Mouse (Mus musculus) CH12.LX (cell line): Measurements from ENCODE around the gene Chtop. TPM values are rescaled to one million over a fixed set of nuclear protein-coding genes. Genes with fewer than 3 reads are reported as not detected.

Source experiments
- DNase-seq: peaks from one replicate; pipeline ENCODE4 v3.0.0-alpha.2; 2013; ENCODE audit errors: extremely low read depth
- H3K27ac ChIP-seq: 2 replicates; pipeline ENCODE4 v1.5.1; 2012; ENCODE audit warnings: low read depth, mild to moderate bottlenecking, control low read depth, moderate library complexity; ENCODE audit not compliant: insufficient read depth
- H3K27me3 ChIP-seq: replicated peaks from 2 replicates; pipeline ENCODE3; 2012; ENCODE audit warnings: inconsistent platforms
- H3K36me3 ChIP-seq, 2 experiments: replicated peaks in 1 of 2; 2 replicates each; pipeline versions ENCODE3 to v1.6.1; 2012; ENCODE audit warnings: inconsistent platforms in 1 of 2, low read length in 1 of 2, mild to moderate bottlenecking in 1 of 2, mixed read lengths in 1 of 2, moderate library complexity in 1 of 2; ENCODE audit not compliant: control insufficient read depth in 1 of 2, insufficient read depth in 1 of 2
- H3K4me1 ChIP-seq, 2 experiments: 2 replicates each; pipeline ENCODE4 v1.6.1; 2012; ENCODE audit warnings: inconsistent platforms in 1 of 2, moderate library complexity in 1 of 2; ENCODE audit not compliant: insufficient read depth in 2 of 2, control insufficient read depth in 1 of 2
- H3K4me2 ChIP-seq: 2 replicates; pipeline ENCODE4 v1.6.1; 2012; ENCODE audit warnings: low read depth, mild to moderate bottlenecking, control low read depth; ENCODE audit not compliant: poor library complexity, insufficient read depth, severe bottlenecking
- H3K4me3 ChIP-seq, 3 experiments: fragments of 150-350 bp in 1 of 3; sonication (generic) in 1 of 3; replicated peaks in 1 of 3; 2 replicates each; pipeline versions ENCODE3 to v1.5.1; 2011 to 2012; ENCODE audit warnings: low read depth in 2 of 3, low read length in 2 of 3, mild to moderate bottlenecking in 2 of 3, moderate library complexity in 2 of 3, control low read depth in 1 of 3, improper control_type of control experiment in 1 of 3, inconsistent platforms in 1 of 3, mixed read lengths in 1 of 3; ENCODE audit not compliant: poor library complexity in 1 of 3
- H3K79me2 ChIP-seq: replicated peaks from 2 replicates; pipeline ENCODE4 v1.6.1; 2012; ENCODE audit warnings: mild to moderate bottlenecking, moderate library complexity; ENCODE audit not compliant: control insufficient read depth, poor library complexity, insufficient read depth, severe bottlenecking; ENCODE audit errors: extremely low read depth
- H3K9ac ChIP-seq: 2 replicates; pipeline ENCODE4 v1.6.1; 2012; ENCODE audit warnings: low read depth, mild to moderate bottlenecking, control low read depth, moderate library complexity; ENCODE audit not compliant: insufficient read depth
- H3K9me3 ChIP-seq: replicated peaks from 2 replicates; pipeline ENCODE3; 2012; ENCODE audit warnings: low read length, inconsistent platforms, mixed read lengths
- CTCF ChIP-seq, 2 experiments: IDR thresholded peaks in 1 of 2; conservative IDR thresholded peaks in 1 of 2; 2 replicates each; pipeline ENCODE4 v1.5.1; 2011 to 2012; ENCODE audit warnings: low read depth in 2 of 2, low read length in 2 of 2, improper control_type of control experiment in 1 of 2, inconsistent platforms in 1 of 2, mild to moderate bottlenecking in 1 of 2, moderate library complexity in 1 of 2
- E2F4 ChIP-seq: IDR thresholded peaks from 2 replicates; pipeline ENCODE4 v1.6.1; 2011; ENCODE audit warnings: low read depth, low read length, improper control_type of control experiment; ENCODE audit not compliant: insufficient replicate concordance
- ELF1 ChIP-seq: IDR thresholded peaks from 2 replicates; pipeline ENCODE4 v1.6.1; 2014; ENCODE audit warnings: low read depth, mild to moderate bottlenecking, inconsistent platforms, low read length, improper control_type of control experiment
- IRF4 ChIP-seq: IDR thresholded peaks from 2 replicates; pipeline ENCODE4 v1.6.1; 2014; ENCODE audit warnings: low read depth, mild to moderate bottlenecking, inconsistent platforms, low read length, improper control_type of control experiment
- JUN ChIP-seq: IDR thresholded peaks from 2 replicates; pipeline ENCODE4 v1.6.1; 2011; ENCODE audit warnings: low read depth, mild to moderate bottlenecking, low read length, improper control_type of control experiment, moderate library complexity; ENCODE audit not compliant: insufficient read depth
- JUND ChIP-seq: conservative IDR thresholded peaks from 2 replicates; pipeline ENCODE4 v1.6.1; 2011; ENCODE audit warnings: low read depth, low read length, improper control_type of control experiment
- KAT2A ChIP-seq: IDR thresholded peaks from 2 replicates; pipeline ENCODE4 v1.6.1; 2012; ENCODE audit warnings: low read length, improper control_type of control experiment, inconsistent platforms; ENCODE audit not compliant: insufficient replicate concordance
- MAX ChIP-seq: IDR thresholded peaks from 2 replicates; pipeline ENCODE4 v1.6.1; 2011; ENCODE audit warnings: low read length, improper control_type of control experiment
- MAZ ChIP-seq: IDR thresholded peaks from 2 replicates; pipeline ENCODE4 v1.6.1; 2012; ENCODE audit warnings: low read depth, mild to moderate bottlenecking, inconsistent platforms, low read length, improper control_type of control experiment, moderate library complexity
- NELFE ChIP-seq: IDR thresholded peaks from 2 replicates; pipeline ENCODE4 v1.6.1; 2011; ENCODE audit warnings: low read depth, low read length, improper control_type of control experiment
- RAD21 ChIP-seq: IDR thresholded peaks from 2 replicates; pipeline ENCODE4 v1.6.1; 2011; ENCODE audit warnings: low read depth, mild to moderate bottlenecking, low read length, improper control_type of control experiment, moderate library complexity
- RCOR1 ChIP-seq: conservative IDR thresholded peaks from 2 replicates; pipeline ENCODE4 v1.6.1; 2012; ENCODE audit warnings: low read depth, mild to moderate bottlenecking, inconsistent platforms, low read length, improper control_type of control experiment
- SMC3 ChIP-seq: IDR thresholded peaks from 2 replicates; pipeline ENCODE4 v1.6.1; 2011; ENCODE audit warnings: low read depth, low read length, improper control_type of control experiment
- TBP ChIP-seq: conservative IDR thresholded peaks from 2 replicates; pipeline ENCODE4 v1.6.1; 2011; ENCODE audit warnings: low read depth, low read length, improper control_type of control experiment
- ZC3H11A ChIP-seq: IDR thresholded peaks from 2 replicates; pipeline ENCODE4 v1.6.1; 2012; ENCODE audit warnings: low read depth, mild to moderate bottlenecking, inconsistent platforms, low read length, improper control_type of control experiment
- ZKSCAN1 ChIP-seq: IDR thresholded peaks from 2 replicates; pipeline ENCODE4 v1.6.1; 2012; ENCODE audit warnings: low read depth, inconsistent platforms, low read length, improper control_type of control experiment, borderline replicate concordance
- dilution Hi-C: fragments of 300-500 bp; cut with MboI; formaldehyde crosslinking; loops from 2 replicates; pipeline ENCODE4 v1.14.3; 2020; ENCODE audit warnings: low sequenced_read_pairs; ENCODE audit not compliant: extremely low pct_unique_long_range_greater_than_20kb, extremely low pct_ligation_motif_present
- in situ Hi-C: fragments of 300-500 bp; cut with MboI; formaldehyde crosslinking; loops from 3 replicates; pipeline ENCODE4 v1.14.3; 2019; ENCODE audit warnings: low sequenced_read_pairs, low pct_ligation_motif_present, low pct_unique_long_range_greater_than_20kb, mixed read lengths
- polyA plus RNA-seq: library from polyadenylated mRNA; unstranded; fragments of >175 nt; gene quantifications from 2 replicates; pipeline ENCODE4 v1.2.1, GENCODE M21; 2012; ENCODE audit warnings: low read depth; ENCODE audit not compliant: insufficient read length
- total RNA-seq, 2 experiments: library from RNA; depleted of rRNA; stranded (reverse); fragments of 300-350 nt in 1 of 2; fragments of >200 nt in 1 of 2; gene quantifications; 2 replicates each; pipeline ENCODE4 v1.2.3; 2012 to 2014

Gene Chtop
- total and polyA plus RNA-seq, 3 experiments = 88.5 to 130 (median 126) TPM

GRCm38 (mm10) chr3:90472213-90472612, 37.1 kb downstream of the Chtop start (continued):
- no peak for TF ChIP-seq JUN
- peak; percentile 63 to 76 for TF ChIP-seq CTCF (conservative IDR thresholded peaks at IDR 0.05 in 1 of 2, IDR thresholded peaks at IDR 0.05 in 1 of 2; ENCODE audit: low read depth in 2 of 2, low read length in 2 of 2)
- TF ChIP-seq RCOR1 = no peak
- peak; percentile 33; the same call in 1 of the 2 replicates for TF ChIP-seq SMC3
- TF ChIP-seq MAX = no peak
- no peak for TF ChIP-seq ZC3H11A
- no peak for TF ChIP-seq ZKSCAN1
- TF ChIP-seq NELFE = peak; percentile 45; the same call in 1 of the 2 replicates

- TF ChIP-seq CTCF (conservative IDR thresholded peaks at IDR 0.05 in 1 of 2, IDR thresholded peaks at IDR 0.05 in 1 of 2; ENCODE audit: low read depth in 2 of 2, low read length in 2 of 2) (peak in 1 of 2 experiments; percentile 16; a peak in 2 of 4 replicates), E2F4 (no peak)
- dilution Hi-C loops = no loop called here
- no peaks in the 10 kb centered on the region for H3K79me2 ChIP-seq
- H3K4me3 ChIP-seq = no peak overlapping the region
- no peak for DNase-seq
- no peak overlapping the region for H3K4me2 ChIP-seq
- H3K4me1 ChIP-seq = peaks cover 9 to 10% of the 10 kb centered on the region in 2 experiments; a peak in 2 of 4 replicates
- H3K27ac ChIP-seq = no peak overlapping the region
- no peaks in the 10 kb centered on the region for H3K36me3 ChIP-seq
- H3K9me3 ChIP-seq = peaks cover 11% of the 10 kb centered on the region
- in situ Hi-C loops = loop anchor here (5.0 kb wide), 1 partner anchor 50 kb away; no protein-coding TSS in a partner anchor
- no peak overlapping the region for H3K9ac ChIP-seq
- H3K27me3 ChIP-seq = peaks cover 6% of the 10 kb centered on the region
These were observed 41.5 kb downstream of the Chtop start for GRCm38 (mm10) chr3:90467618-90468300.

- no peaks in the 10 kb centered on the region for H3K79me2 ChIP-seq
- peak overlapping the region; percentile 98 for H3K4me2 ChIP-seq
- no peak overlapping the region; the same call in 1 of the 2 replicates for H3K9ac ChIP-seq
- H3K27ac ChIP-seq = no peak overlapping the region
- peak overlapping the region; percentile 3 to 50 (median 41) for H3K4me3 ChIP-seq
- dilution Hi-C loops (no loop called here), in situ Hi-C loops (loop anchor here (5.0 kb wide), 1 partner anchor 49 kb away; no protein-coding TSS in a partner anchor)
- H3K27me3 ChIP-seq = peaks cover 19% of the 10 kb centered on the region
- DNase-seq = peak; percentile 14
- H3K36me3 ChIP-seq = no peaks in the 10 kb centered on the region
- TF ChIP-seq SMC3 (peak; percentile 69), MAZ (peak; percentile 33; the same call in 1 of the 2 replicates), KAT2A (no peak), IRF4 (peak; percentile 39; the same call in 1 of the 2 replicates), ZKSCAN1 (no peak), ZC3H11A (0 out of 2 replicates have a peak, but pooled peaks have one; percentile 6), TBP (no peak), RAD21 (peak; percentile 90), CTCF (conservative IDR thresholded peaks at IDR 0.05 in 1 of 2, IDR thresholded peaks at IDR 0.05 in 1 of 2; ENCODE audit: low read depth in 2 of 2, low read length in 2 of 2) (peak; percentile 33 to 89; a peak in 3 of 4 replicates), ELF1 (no peak), JUND (peak; percentile 31; the same call in 1 of the 2 replicates)
- peaks cover 4 to 7% of the 10 kb centered on the region in 2 experiments; a peak in 2 of 4 replicates for H3K4me1 ChIP-seq
- H3K9me3 ChIP-seq = peaks cover 11% of the 10 kb centered on the region
These were observed 43.0 kb downstream of the Chtop start for GRCm38 (mm10) chr3:90466311-90466766.
